Mouse (Mus musculus) left cerebral cortex, adult 18-20 months (tissue): Measurements from ENCODE around the gene Runx2. TPM values are rescaled to one million over a fixed set of nuclear protein-coding genes. Genes with fewer than 3 reads are reported as not detected.

Experiments
- DNase-seq, 2 experiments: peaks; one replicate each; pipeline ENCODE4 v3.0.0; 2021 to 2022; ENCODE audit warnings: low spot score in 2 of 2, mixed read lengths in 1 of 2
- total RNA-seq, 2 experiments: library from RNA; stranded (reverse); gene quantifications; 2 replicates each; pipeline ENCODE4 v1.2.3; 2021

Gene Runx2
- total RNA-seq, 2 experiments from 2014 or later = 9.7 to 10.2 TPM

GRCm38 (mm10) chr17:44718591-44718990, 96.0 kb downstream of the Runx2 start:
- no peak for DNase-seq

GRCm38 (mm10) chr17:44718036-44718435, 96.6 kb downstream of the Runx2 start:
- no peak for DNase-seq

GRCm38 (mm10) chr17:44714116-44714515, 100.5 kb downstream of the Runx2 start:
- DNase-seq = no peak

GRCm38 (mm10) chr17:44713404-44713803, 101.2 kb downstream of the Runx2 start:
- DNase-seq = no peak

GRCm38 (mm10) chr17:44709516-44710252, 104.9 kb downstream of the Runx2 start:
- peak; percentile 23 to 52 for DNase-seq

- no peak for DNase-seq
Measured at GRCm38 (mm10) chr17:44707956-44708355, 106.6 kb downstream of the Runx2 start.

GRCm38 (mm10) chr17:44706531-44706930, 108.1 kb downstream of the Runx2 start:
- DNase-seq = no peak

GRCm38 (mm10) chr17:44702506-44703298, 111.9 kb downstream of the Runx2 start:
- no peak for DNase-seq

- DNase-seq = no peak
Measured at GRCm38 (mm10) chr17:44701531-44701930, 113.1 kb downstream of the Runx2 start.

- DNase-seq = no peak
Measured at GRCm38 (mm10) chr17:44700326-44700725, 114.3 kb downstream of the Runx2 start.

GRCm38 (mm10) chr17:44697053-44697452, 117.5 kb downstream of the Runx2 start:
- no peak for DNase-seq

- DNase-seq = no peak
Measured at GRCm38 (mm10) chr17:44693552-44693951, 121.0 kb downstream of the Runx2 start.

- no peak for DNase-seq
Measured at GRCm38 (mm10) chr17:44691517-44691916, 123.1 kb downstream of the Runx2 start.

- no peak for DNase-seq
Measured at GRCm38 (mm10) chr17:44690410-44691035, 124.1 kb downstream of the Runx2 start.

- no peak for DNase-seq
Measured at GRCm38 (mm10) chr17:44688306-44688705, 126.3 kb downstream of the Runx2 start.

GRCm38 (mm10) chr17:44685514-44685913, 129.1 kb downstream of the Runx2 start:
- DNase-seq = peak; percentile 48 to 69

- no peak for DNase-seq
Measured at GRCm38 (mm10) chr17:44683026-44683425, 131.6 kb downstream of the Runx2 start.

GRCm38 (mm10) chr17:44677782-44678181, 136.8 kb downstream of the Runx2 start:
- no peak for DNase-seq

GRCm38 (mm10) chr17:44672806-44673205, 141.8 kb downstream of the Runx2 start:
- no peak for DNase-seq

- peak; percentile 73 to 79 for DNase-seq
Measured at GRCm38 (mm10) chr17:44671946-44672692, 142.5 kb downstream of the Runx2 start.

GRCm38 (mm10) chr17:44669985-44670384, 144.6 kb downstream of the Runx2 start:
- DNase-seq = no peak
